Mouse (Mus musculus): ENCODE measurements around the gene Hmbs.

- TF ChIP-seq GATA1 (IDR thresholded peaks at IDR 0.05; ENCODE audit: borderline replicate concordance, low read length) (no peak), FLI1 (IDR thresholded peaks at IDR 0.05; ENCODE audit: low read length) (no peak)
Measured at GRCm38 (mm10) chr9:44336093-44336406, 8.0 kb downstream of the Hmbs start.
